Mouse (Mus musculus): ENCODE data around the gene Ccl12.

Ccl12 gene

GRCm38 (mm10) chr11:82101529-82101928 is at the start of gene Ccl12:
Gene Ccl12 (plus strand): TSS chr11:82101845.
- in situ Hi-C loops (cut with MboI, MseI): no loop called here

GRCm38 (mm10) chr11:82053849-82054248 is 47.8 kb upstream of the Ccl12 start:
- in situ Hi-C loops (cut with MboI, MseI): loop anchor here (5.0 kb wide), 1 partner anchor 128 kb away; no protein-coding TSS in a partner anchor

GRCm38 (mm10) chr11:82057646-82058045 is 44.0 kb upstream of the Ccl12 start, which contains the start of gene Ccl11:
Gene Ccl11 (plus strand): TSS chr11:82057823.
- in situ Hi-C loops (cut with MboI, MseI): no loop called here

GRCm38 (mm10) chr11:82062226-82062625 is 39.4 kb upstream of the Ccl12 start:
- in situ Hi-C loops (cut with MboI, MseI): no loop called here

- in situ Hi-C loops (cut with MboI, MseI): no loop called here
These were observed 38.2 kb upstream of the Ccl12 start for GRCm38 (mm10) chr11:82063454-82063853.

GRCm38 (mm10) chr11:82066953-82067571 is 34.6 kb upstream of the Ccl12 start:
- in situ Hi-C loops (cut with MboI, MseI): no loop called here

- in situ Hi-C loops (cut with MboI, MseI): no loop called here
These were observed 30.6 kb upstream of the Ccl12 start for GRCm38 (mm10) chr11:82071076-82071475.

- in situ Hi-C loops (cut with MboI, MseI): no loop called here
These were observed 29.3 kb upstream of the Ccl12 start for GRCm38 (mm10) chr11:82072374-82072773.

GRCm38 (mm10) chr11:82072984-82073383 is 28.7 kb upstream of the Ccl12 start:
- in situ Hi-C loops (cut with MboI, MseI): no loop called here

GRCm38 (mm10) chr11:82073686-82074085 is 28.0 kb upstream of the Ccl12 start:
- in situ Hi-C loops (cut with MboI, MseI): no loop called here

GRCm38 (mm10) chr11:82077031-82077430 is 24.6 kb upstream of the Ccl12 start:
- in situ Hi-C loops (cut with MboI, MseI): no loop called here

- in situ Hi-C loops (cut with MboI, MseI): no loop called here
These were observed 23.4 kb upstream of the Ccl12 start for GRCm38 (mm10) chr11:82078136-82078730.

- in situ Hi-C loops (cut with MboI, MseI): loop anchor here (10.0 kb wide), 1 partner anchor 686 kb away; no protein-coding TSS in a partner anchor
These were observed 20.8 kb upstream of the Ccl12 start for GRCm38 (mm10) chr11:82080865-82081264.

- in situ Hi-C loops (cut with MboI, MseI): loop anchor here (10.0 kb wide), 1 partner anchor 690 kb away; no protein-coding TSS in a partner anchor
These were observed 17.3 kb upstream of the Ccl12 start for GRCm38 (mm10) chr11:82084360-82084759.

GRCm38 (mm10) chr11:82099511-82100323 is 1.9 kb upstream of the Ccl12 start:
- in situ Hi-C loops (cut with MboI, MseI): no loop called here

GRCm38 (mm10) chr11:82101087-82101486 is 558 bp upstream of the Ccl12 start:
- in situ Hi-C loops (cut with MboI, MseI): no loop called here

- in situ Hi-C loops (cut with MboI, MseI): no loop called here
These were observed 8.0 kb downstream of the Ccl12 start for GRCm38 (mm10) chr11:82109611-82110010.

- in situ Hi-C loops (cut with MboI, MseI): no loop called here
These were observed 9.0 kb downstream of the Ccl12 start for GRCm38 (mm10) chr11:82110372-82111248.

GRCm38 (mm10) chr11:82114885-82115284 is 13.2 kb downstream of the Ccl12 start, which contains the start of gene Ccl8:
Gene Ccl8 (plus strand): TSS chr11:82115185.
- in situ Hi-C loops (cut with MboI, MseI): no loop called here

GRCm38 (mm10) chr11:82116041-82116440 is 14.4 kb downstream of the Ccl12 start:
- in situ Hi-C loops (cut with MboI, MseI): no loop called here

- in situ Hi-C loops (cut with MboI, MseI): no loop called here
These were observed 31.3 kb downstream of the Ccl12 start for GRCm38 (mm10) chr11:82132977-82133376.
